Mouse (Mus musculus) intestine, postnatal 0 days (tissue): ENCODE data around the gene Fgfr2. TPM values are rescaled to one million over a fixed set of nuclear protein-coding genes. Genes with fewer than 3 reads are reported as not detected.

ENCODE experiments used
- ATAC-seq: fragments of 200-750 bp; cut with Nextera tagmentation; 2 replicates; pipeline ENCODE4 v1.8.0; 2017; ENCODE audit warnings: mild to moderate bottlenecking, moderate TSS enrichment, moderate library complexity
- H3K27ac ChIP-seq: fragments of 300-500 bp; sonication (generic); 2 replicates; pipeline ENCODE4 v1.5.1; 2014; ENCODE audit warnings: mild to moderate bottlenecking, low read depth, low read length, moderate library complexity
- H3K27me3 ChIP-seq: fragments of 300-500 bp; sonication (generic); replicated peaks from 2 replicates; pipeline ENCODE4 v1.6.1; 2014; ENCODE audit warnings: low read length, mixed read lengths; ENCODE audit not compliant: control insufficient read depth, insufficient read depth
- H3K36me3 ChIP-seq: fragments of 300-500 bp; sonication (generic); 2 replicates; pipeline ENCODE4 v1.6.1; 2014; ENCODE audit warnings: mild to moderate bottlenecking, moderate library complexity; ENCODE audit not compliant: control insufficient read depth, insufficient read depth
- H3K4me1 ChIP-seq: fragments of 300-500 bp; sonication (generic); replicated peaks from 2 replicates; pipeline ENCODE4 v1.6.1; 2014; ENCODE audit warnings: antibody characterized with exemption, low read length, mixed read lengths; ENCODE audit not compliant: control insufficient read depth, insufficient read depth
- H3K4me2 ChIP-seq: fragments of 300-500 bp; sonication (generic); replicated peaks from 2 replicates; pipeline ENCODE4 v1.6.1; 2014; ENCODE audit warnings: low read depth, mild to moderate bottlenecking, moderate library complexity
- H3K4me3 ChIP-seq: fragments of 300-500 bp; sonication (generic); 2 replicates; pipeline ENCODE4 v1.5.1; 2014; ENCODE audit warnings: low read depth, low read length
- H3K9ac ChIP-seq: fragments of 300-500 bp; sonication (generic); 2 replicates; pipeline ENCODE4 v1.6.1; 2014; ENCODE audit warnings: mild to moderate bottlenecking, low read depth, low read length
- H3K9me3 ChIP-seq: fragments of 300-500 bp; sonication (generic); 2 replicates; pipeline ENCODE4 v1.6.1; 2016; ENCODE audit warnings: mixed run types; ENCODE audit not compliant: control insufficient read depth
- CTCF ChIP-seq: sonication (generic); IDR thresholded peaks from 2 replicates; pipeline ENCODE4 v1.5.1; 2016; ENCODE audit warnings: low read depth, mild to moderate bottlenecking, control low read depth, antibody characterized with exemption, moderate library complexity
- WGBS: fragments of 180-500 bp; shearing (Covaris S2); extraction: QIAGEN DNeasy Blood & Tissue Kit; methylation state at CpG from one replicate; pipeline ENCODE4 v1.1.7; 2014; 5-methylcytosine and 5-hydroxymethylcytosine counted together
- polyA plus RNA-seq: library from polyadenylated mRNA; unstranded; fragments of >200 nt; fragmentation: Nextera tagmentation; extraction: Ambion mirVana; gene quantifications from 2 replicates; pipeline ENCODE4 v1.2.1, GENCODE M21; 2015

Gene Fgfr2
- polyA plus RNA-seq, 1 experiment from 2014 or later: 29.5 TPM

DNA sequence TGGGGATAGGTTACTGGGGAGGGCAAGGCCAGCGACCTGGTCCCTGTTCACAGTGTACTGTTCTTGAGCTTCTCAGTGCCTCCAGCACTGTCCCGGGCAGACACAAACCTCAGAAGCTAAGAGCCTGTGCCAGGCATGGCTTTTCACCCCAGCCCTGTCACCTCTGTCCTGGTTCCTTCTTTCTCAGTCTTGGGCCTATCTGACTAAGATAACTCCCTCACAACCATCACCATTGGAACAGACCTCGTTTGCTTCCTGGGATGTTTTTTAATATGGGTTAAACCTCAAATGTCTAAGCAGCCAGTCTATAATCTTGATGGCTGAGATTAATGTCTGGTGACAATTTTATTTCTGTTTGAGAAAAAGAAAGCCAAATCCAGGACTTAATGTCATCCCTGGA, 755.8 kb downstream of the Fgfr2 start:
- no peaks in the 10 kb centered on the region for H3K4me1 ChIP-seq
- no peak for ATAC-seq
- H3K4me2 ChIP-seq: no peak overlapping the region
- no peaks in the 10 kb centered on the region for H3K27me3 ChIP-seq
- no peak overlapping the region for H3K9ac ChIP-seq
- H3K4me3 ChIP-seq: no peak overlapping the region
- H3K36me3 ChIP-seq: no peaks in the 10 kb centered on the region
- TF ChIP-seq CTCF: no peak
- WGBS: 86% methylated on average over 3 of the region's 3 CpGs
- no peaks in the 10 kb centered on the region for H3K9me3 ChIP-seq
- H3K27ac ChIP-seq: no peak overlapping the region

DNA sequence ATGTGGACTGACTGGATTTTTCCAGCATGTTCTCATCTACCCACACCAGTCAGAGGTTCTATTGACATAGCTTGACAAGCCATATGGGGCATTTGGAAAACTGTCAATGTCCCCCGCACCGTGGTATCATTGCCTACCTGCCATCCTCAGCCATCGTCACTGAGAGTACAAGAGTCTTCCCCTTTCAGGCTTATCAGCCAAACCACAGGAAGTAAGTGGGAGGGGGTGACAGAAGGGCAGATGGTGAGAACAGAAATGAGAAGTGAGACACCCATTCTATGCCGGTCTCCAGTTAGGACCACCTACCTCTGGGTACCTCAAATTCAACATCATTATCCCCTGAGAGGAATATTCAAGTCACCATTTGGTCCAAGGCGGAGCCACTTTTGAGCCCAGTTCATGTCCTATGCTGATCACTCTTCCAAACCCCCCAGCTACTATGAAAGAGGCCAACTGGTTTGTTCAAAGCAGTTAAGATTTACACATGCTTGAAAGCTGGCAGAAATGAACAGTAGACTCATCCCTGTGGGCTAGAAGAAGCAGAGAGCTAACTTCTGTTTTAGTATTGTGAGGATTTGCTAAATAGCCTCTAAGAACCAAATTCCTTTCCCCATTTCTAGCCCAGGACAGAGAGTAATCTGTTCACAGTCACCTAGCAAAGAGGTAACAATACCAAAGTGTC, 757.3 kb downstream of the Fgfr2 start:
- Histone ChIP-seq H3K4me1 (no peaks in the 10 kb centered on the region), H3K36me3 (no peaks in the 10 kb centered on the region), H3K4me2 (no peak overlapping the region), H3K9me3 (no peaks in the 10 kb centered on the region), H3K4me3 (no peak overlapping the region), H3K27ac (no peak overlapping the region), H3K27me3 (no peaks in the 10 kb centered on the region), H3K9ac (no peak overlapping the region)
- WGBS: 78% methylated on average over 5 of the region's 5 CpGs
- no peak for TF ChIP-seq CTCF
- ATAC-seq: no peak

DNA sequence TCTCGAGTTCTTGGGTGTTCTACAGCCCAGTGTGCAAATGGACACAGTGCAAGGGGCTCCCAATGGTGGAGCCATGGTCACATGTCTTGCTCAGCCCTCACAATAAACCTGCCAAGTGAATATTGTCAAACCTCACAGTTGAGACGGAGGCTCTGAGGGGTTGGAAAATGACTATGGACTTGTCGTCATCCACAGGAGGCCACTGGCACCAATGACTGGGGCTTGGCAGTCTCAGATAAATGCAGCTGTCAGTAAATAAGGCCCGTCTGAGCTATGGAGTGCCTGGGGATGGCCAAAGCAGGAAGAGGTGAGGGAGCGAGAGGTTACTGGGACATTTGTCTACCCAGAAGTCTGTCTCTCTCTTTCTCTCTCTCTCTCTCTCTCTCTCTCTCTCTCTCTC, 758.0 kb downstream of the Fgfr2 start:
- Histone ChIP-seq H3K4me2 (no peak overlapping the region), H3K27ac (no peak overlapping the region), H3K9ac (no peak overlapping the region), H3K4me3 (no peak overlapping the region), H3K36me3 (no peaks in the 10 kb centered on the region), H3K27me3 (no peaks in the 10 kb centered on the region), H3K9me3 (no peaks in the 10 kb centered on the region), H3K4me1 (no peaks in the 10 kb centered on the region)
- ATAC-seq: no peak
- 80% methylated on average over 5 of the region's 5 CpGs for WGBS
- no peak for TF ChIP-seq CTCF

DNA sequence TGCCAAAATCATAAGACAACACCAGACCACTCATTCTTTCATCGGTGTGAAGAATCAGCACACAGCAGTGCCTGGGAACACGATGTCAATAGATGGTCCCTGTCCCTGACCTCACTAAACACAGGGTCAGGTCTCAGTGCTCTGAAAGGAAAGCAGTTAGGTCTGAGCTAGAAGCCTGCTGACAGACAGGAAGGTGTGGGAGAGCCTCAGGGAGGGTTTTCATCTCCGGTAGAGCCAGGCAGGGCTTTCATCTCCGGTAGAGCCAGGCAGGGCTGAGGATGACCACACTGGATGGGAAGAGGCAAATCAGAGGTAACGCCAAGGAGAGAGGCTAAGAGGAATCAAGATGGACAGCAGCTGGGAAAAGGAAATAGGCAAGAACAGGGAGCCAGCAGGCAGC, 758.6 kb downstream of the Fgfr2 start:
- no peak overlapping the region for H3K4me3 ChIP-seq
- no peaks in the 10 kb centered on the region for H3K27me3 ChIP-seq
- no peaks in the 10 kb centered on the region for H3K4me1 ChIP-seq
- H3K36me3 ChIP-seq: no peaks in the 10 kb centered on the region
- ATAC-seq: no peak
- 65% methylated on average over 5 of the region's 5 CpGs for WGBS
- no peak overlapping the region for H3K9ac ChIP-seq
- no peak overlapping the region for H3K27ac ChIP-seq
- no peaks in the 10 kb centered on the region for H3K9me3 ChIP-seq
- TF ChIP-seq CTCF: no peak
- H3K4me2 ChIP-seq: no peak overlapping the region

DNA sequence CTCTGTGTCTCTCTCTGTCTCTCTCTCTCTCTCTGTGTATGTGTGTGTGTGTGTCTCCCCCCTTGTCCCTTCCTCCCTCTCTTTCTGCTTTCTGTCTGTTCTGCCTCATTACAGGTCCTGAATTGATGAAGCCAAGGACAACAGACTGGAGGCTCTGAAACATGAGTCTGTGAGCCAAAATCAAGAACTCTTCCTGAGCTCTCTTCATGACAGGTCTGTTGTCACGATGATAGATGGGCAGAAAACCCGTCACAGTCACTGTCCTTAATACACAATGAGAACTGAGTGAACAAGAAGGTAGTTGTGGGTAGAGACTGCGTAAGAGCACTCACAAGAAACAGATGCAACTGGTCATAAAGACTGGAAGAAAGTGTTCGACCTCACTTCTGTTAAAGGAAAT, 762.8 kb downstream of the Fgfr2 start:
- no peaks in the 10 kb centered on the region for H3K9me3 ChIP-seq
- H3K36me3 ChIP-seq: no peaks in the 10 kb centered on the region
- H3K27me3 ChIP-seq: no peaks in the 10 kb centered on the region
- no peak overlapping the region for H3K9ac ChIP-seq
- H3K4me1 ChIP-seq: 0 out of 2 replicates have a peak, but pooled peaks cover 7% of the 10 kb centered on the region
- no peak for ATAC-seq
- no peak overlapping the region for H3K27ac ChIP-seq
- H3K4me2 ChIP-seq: no peak overlapping the region
- WGBS: 85% methylated on average over 4 of the region's 4 CpGs
- no peak overlapping the region for H3K4me3 ChIP-seq
- no peak for TF ChIP-seq CTCF

DNA sequence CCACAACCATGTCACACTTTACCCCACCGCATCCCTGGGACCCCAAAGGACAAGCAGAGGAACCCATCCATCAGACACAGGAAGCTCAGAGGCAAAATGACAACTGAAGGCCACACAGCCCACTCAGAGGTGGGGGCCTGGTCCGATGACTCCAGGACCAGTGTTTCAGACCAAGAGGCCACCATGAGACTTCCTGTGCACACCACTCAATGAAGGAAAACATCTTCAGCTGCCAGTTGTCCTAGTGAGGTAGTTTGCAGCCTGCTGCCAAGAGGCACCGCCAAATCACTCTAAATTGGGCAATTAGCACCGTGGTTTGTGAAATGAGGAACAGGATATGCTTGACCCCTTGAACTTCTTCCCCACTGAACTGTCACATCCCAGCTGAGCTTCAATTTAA, 764.4 kb downstream of the Fgfr2 start:
- WGBS: 68% methylated on average over 4 of the region's 4 CpGs
- Histone ChIP-seq H3K27ac (peak overlapping the region; percentile 41; the same call in 1 of the 2 replicates), H3K27me3 (no peaks in the 10 kb centered on the region), H3K4me1 (0 out of 2 replicates have a peak, but pooled peaks cover 7% of the 10 kb centered on the region), H3K36me3 (no peaks in the 10 kb centered on the region), H3K4me3 (no peak overlapping the region), H3K9ac (no peak overlapping the region), H3K9me3 (no peaks in the 10 kb centered on the region), H3K4me2 (no peak overlapping the region)
- no peak for ATAC-seq
- TF ChIP-seq CTCF: no peak
